Mouse (Mus musculus) gastrocnemius, postnatal 14 days (tissue): ENCODE data around the gene Tln1. TPM values are rescaled to one million over a fixed set of nuclear protein-coding genes. Genes with fewer than 3 reads are reported as not detected.
"Not testable (repeated sequence)": the region's sequence is repeated elsewhere in the genome, so short reads cannot be mapped to it uniquely, and the experiment has no call there.

ENCODE experiments used
- DNase-seq: peaks from one replicate; pipeline ENCODE4 v3.0.0; 2021; ENCODE audit warnings: mixed read lengths
- intact Hi-C: fragments of 180-260 bp; cut with DNase I; formaldehyde crosslinking; loops from one replicate; pipeline ENCODE4 v1.15.1; 2025; ENCODE audit warnings: low total_unique reads
- total RNA-seq, 2 experiments: library from RNA; stranded (reverse); gene quantifications; 2 replicates each; pipeline ENCODE4 v1.2.3; 2021

Gene Tln1
- total RNA-seq, 2 experiments from 2014 or later = 67.6 to 77.4 TPM

DNA sequence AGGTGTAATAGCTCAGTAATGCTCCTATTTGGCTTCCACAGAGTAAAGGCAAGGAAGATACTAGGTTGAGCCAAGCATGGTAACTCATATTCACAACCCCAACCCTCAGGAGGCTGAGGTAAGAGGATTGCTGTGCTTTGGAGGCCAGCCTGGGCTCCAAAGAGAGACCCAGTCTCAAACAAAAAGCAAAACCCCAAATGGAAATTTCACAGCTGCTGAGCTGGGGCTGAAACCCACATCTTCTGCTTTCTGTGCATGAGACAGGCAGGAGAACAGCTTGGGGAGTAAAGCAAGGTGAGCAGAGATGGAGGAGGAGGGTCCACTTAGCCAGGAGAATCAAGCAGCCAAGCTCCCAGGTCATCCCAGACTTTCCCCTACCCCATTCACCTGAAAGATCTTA lies 8.6 kb downstream of the Tln1 start:
- intact Hi-C loops = no loop called here

DNA sequence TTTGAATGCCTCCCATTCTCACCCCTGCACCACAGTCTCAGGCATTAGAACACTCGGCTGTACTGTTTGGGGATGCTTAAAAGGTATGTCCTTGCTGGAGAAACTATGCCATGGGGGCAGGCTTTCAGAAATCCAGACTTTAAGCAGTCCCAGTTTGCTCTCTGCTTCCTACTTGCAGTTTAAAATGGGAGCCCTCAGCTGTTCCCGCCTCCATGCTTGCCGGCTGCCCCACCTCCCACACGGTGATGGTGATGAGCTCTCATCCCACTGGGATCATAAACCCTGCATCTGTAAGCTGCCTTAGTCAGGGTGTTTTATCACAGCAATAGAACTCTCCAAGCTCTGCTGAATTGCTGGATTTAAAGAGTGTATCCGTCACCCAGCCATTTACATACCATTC lies 10.1 kb downstream of the Tln1 start:
- intact Hi-C loops = no loop called here
- DNase-seq = no peak

More for the DNA sequence above, 8.6 kb downstream of the Tln1 start:
- no peak for DNase-seq

DNA sequence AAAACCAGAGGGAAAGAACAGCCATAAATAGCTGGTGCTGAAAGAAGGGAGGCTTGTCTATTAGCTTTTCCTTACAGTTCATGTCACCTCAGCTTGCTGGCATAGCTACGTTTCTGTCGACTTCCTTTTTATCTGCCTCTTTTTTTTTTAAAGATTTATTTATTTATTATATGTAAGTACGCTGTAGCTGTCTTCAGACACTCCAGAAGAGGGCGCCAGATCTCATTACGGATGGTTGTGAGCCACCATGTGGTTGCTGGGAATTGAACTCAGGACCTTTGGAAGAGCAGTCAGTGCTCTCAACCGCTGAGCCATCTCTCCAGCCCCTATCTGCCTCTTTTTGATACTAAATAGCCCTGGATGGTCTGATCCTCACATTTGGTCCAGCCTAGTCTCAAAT lies 10.6 kb downstream of the Tln1 start:
- DNase-seq, intact Hi-C loops: not testable (repeated sequence)

DNA sequence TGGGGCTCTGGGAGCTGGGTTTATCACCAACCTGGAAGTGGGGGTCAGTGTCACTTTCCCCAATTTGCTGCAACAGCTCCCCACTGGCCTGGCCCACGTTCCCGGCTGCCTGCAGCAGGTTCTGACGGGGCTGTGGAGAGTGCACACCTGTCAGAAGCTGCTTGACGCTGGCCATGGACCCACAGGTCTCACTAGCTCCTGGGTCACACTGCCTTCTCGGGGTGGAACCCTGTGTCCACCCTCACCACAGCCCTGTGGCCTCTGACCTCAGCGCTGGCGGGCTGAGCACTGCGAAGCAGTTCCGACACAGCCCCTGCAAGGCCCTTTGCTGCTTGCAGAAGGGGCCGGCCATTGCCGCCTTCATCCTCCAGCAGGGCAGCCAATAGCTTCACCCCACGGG lies 13.4 kb downstream of the Tln1 start:
- intact Hi-C loops = no loop called here
- DNase-seq = no peak

DNA sequence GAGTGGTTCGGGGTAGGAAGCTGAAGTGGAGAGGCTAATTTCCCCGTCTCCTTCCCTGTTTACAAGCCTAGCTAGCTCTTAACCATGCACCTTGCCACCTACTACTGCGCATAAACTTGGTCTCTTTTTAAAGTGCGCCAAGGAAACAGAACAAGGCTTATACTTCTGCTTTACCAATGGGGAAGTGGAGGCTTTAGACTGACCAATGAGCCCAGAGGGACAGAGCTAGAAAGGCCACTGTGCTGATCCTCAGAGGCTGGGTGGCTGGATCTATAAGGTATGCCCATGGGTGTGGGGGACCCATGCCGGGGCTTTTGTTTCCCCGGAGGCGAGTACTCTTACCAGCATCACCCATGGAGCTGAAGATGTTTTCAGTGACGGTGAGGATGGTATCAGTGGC lies 15.3 kb downstream of the Tln1 start:
- intact Hi-C loops = no loop called here
- DNase-seq = no peak

DNA sequence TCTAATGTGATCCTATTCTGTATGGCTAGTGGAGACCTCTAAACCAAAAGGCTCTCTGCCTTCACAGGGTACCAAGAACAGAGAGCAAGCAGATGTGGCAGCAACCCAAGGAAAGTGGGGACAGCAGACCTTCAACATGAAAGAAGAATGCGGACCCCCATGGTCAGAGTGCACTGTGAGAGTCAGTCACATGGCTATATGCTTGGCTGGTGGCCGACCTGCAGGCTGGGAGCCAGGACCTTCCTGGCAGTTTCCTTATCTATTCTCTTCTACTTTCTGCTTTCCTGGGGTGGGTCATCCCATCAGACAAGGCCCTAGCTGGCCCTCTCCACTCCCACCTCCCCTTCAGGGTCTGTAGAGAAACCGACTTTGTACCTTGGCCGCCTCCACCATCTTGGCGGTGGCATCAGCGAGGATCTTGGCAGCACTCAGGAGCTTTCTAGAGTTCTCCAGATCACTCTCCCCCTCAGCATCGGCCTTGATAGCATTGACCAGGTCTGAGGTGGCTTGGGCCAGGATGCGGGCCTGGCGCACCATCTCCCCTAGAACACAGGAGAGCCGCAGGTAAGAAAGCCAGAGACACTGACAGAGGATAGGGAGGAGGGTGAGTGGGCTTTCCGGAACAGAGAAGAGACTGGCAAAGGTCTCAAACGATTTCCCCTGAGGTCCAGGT lies 16.0 kb downstream of the Tln1 start:
- DNase-seq = no peak
- intact Hi-C loops = no loop called here

DNA sequence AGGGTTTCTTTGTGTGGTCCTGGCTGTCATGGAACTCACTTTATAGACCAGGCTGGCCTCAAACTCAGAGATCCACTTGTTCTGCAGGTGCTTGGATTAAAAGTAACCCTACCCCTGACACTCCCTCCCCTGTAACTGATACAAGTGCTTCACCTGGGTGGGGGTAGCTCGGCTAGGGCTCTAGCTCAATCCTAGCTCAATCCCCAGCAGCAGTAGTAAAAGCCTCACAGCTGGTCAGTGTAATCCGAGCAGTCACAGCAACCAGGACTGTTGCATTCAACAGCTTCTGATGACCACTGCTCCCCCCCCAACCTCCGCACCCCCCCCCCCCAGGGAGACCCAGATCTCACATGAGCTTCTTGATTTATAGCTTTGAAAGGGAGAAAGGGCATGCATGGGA lies 20.4 kb downstream of the Tln1 start:
- DNase-seq = no peak

DNA sequence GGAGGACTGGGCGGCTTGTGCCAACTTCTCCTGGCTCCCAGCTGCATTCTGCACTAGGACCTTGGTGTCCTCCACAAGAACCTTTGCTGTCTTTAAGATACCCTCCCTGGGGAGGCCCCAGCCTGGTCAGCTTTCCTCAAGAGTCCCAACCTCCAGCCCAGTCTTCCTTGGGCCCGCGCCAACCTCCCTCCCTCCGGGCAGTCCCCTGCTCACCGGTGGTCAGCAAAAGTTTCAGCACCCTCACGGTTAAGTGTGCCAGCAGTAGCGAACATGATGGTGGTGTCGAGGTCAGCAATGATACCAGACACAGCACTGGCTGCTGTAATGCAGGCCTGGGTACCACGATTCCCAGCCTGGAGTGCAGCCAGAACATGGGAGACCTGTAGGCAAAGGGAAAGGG lies 26.5 kb downstream of the Tln1 start:
- intact Hi-C loops = no loop called here
- no peak for DNase-seq

More for the DNA sequence above, 20.4 kb downstream of the Tln1 start:
- intact Hi-C loops = no loop called here

DNA sequence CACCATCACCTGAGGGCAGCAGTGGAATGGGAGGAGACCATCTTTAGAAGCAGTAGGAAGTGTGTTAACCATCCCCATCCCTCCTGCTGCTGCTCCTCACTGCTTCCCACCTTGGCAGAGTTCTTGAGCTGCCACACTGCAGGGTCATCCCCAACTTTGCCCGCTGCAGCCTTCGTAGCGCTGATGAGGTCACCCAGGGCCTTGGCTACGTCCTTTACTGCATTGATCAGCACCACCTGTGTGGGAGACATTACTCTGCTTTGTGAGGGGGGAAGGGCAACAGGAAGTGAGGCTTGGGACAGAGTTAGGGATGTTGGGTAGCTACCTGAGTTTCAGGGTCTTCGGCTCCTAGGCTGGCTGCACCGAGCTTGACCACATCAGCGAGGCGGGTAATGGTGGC lies 26.9 kb downstream of the Tln1 start:
- intact Hi-C loops = no loop called here
- no peak for DNase-seq

DNA sequence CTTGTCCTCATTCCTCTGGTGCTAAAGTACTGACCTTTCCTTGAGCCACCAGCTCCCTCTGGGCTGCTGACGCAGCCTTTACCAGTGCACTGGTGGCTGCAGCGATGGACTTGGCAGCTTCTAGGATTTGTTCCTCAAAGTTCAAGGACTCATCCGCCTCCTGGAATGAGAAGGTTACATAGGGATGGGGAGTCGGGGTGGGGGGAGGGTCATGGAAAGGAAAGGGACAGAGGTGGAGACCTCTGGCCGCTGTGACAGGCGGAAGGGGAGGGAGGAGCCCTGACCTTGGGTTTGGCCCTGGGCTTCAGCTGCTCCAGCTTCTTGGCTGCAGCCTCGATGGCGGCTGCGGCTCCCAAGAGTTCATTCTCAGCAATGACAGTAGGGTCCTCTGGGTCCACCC lies 29.2 kb downstream of the Tln1 start:
- intact Hi-C loops = loop anchor here (5.0 kb wide), 1 partner anchor 94 kb away; no protein-coding TSS in a partner anchor
- DNase-seq = no peak

DNA sequence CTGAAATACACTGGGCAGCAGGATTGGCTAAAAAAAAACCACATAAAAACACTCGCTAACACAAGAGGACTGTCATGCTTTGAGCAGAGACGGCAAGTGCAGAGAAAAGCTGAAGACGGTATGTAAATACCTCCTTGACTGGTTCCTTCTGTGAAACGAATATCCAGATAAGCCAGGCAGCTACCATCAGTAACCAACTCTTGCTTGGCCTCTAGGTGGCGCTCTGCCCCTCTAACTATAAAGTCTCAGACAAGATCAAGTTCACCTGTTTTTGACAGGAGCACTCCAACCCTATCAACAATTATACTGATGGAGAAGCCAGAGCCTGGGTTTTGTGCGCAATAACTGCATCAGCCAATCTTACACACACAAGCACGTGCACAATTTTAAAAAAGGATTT lies 31.9 kb downstream of the Tln1 start:
- peak; percentile 77 for DNase-seq
- intact Hi-C loops = loop anchor here (5.0 kb wide), 1 partner anchor 97 kb away; no protein-coding TSS in a partner anchor

DNA sequence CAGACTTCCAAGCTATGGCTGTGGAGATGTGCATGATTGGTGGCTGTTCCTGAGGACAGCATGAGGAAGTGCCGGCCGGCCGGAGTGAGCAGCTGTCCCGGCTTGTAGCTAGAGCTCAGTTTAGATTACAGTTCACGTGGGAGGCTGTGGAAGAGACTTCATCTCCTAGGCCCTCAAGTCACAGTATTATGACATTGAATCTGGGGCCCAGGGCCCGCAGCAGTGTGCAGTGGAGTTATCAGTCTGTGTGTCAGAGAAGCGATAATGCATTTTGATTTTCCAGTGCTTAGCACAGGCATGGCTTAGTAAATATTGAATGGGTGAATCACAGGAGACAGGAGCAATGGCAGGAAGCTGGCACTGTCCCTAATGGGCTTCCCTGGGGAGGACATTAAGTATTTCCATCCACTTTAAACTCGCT lies 32.4 kb downstream of the Tln1 start:
- DNase-seq = peak; percentile 29
- intact Hi-C loops = loop anchor here (5.0 kb wide), 1 partner anchor 97 kb away; no protein-coding TSS in a partner anchor

DNA sequence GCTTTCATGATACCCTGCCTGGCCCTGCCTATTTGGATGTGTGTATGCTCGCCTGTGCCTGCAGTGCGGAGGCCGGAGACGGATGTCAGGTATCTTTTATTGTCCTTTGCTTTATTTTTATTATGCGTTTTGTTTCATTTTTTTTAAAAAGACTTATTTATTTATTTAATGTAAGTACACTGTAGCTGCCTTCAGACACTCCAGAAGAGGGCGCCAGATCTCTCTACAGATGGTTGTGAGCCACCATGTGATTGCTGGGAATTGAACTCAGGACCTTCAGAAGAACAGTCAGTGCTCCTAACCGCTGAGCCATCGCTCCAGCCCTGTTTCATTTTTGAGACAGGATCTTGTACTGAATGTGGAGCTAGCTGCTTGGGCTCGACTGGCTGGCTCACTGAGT lies 34.0 kb downstream of the Tln1 start:
- DNase-seq = no peak
- intact Hi-C loops = no loop called here

DNA sequence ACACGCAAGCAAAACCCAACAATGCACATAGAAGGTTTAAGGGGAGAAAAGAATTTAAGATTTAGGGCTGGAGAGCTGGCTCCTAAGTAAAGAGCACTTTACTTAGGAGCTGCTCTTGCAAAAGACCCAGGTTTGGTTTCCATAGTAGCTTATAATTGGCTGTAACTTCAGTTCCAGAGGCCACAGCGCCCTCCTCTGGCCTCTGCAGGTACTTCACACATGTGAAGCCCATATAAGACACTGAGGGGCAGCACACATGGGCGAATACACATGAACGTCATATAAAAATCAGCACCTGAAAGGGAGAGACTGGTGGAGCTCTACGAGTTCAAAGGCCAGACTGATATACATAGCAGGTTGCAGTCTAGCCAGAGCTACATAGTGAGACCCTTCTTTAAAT lies 34.6 kb downstream of the Tln1 start:
- intact Hi-C loops = no loop called here
- DNase-seq = no peak

DNA sequence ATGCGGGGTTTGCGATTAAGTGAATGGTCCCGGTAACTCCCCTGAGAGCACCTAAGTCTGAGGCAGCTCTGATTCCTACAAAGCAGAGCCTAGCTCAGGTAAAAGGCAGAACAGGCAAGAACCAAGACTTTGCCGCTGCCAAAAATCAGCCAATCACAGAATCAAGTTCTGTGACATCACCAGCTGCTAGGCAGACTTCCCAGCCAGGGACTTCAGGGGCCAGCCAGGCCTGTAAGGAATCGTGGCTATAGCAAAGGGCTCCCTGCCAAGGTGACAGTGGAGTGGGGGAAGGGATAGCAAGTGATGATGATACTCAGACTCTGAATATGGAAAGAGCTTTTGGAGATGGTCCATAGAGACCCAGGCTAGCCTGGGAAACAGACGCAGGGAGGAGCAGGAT lies 42.5 kb downstream of the Tln1 start:
- intact Hi-C loops = no loop called here

DNA sequence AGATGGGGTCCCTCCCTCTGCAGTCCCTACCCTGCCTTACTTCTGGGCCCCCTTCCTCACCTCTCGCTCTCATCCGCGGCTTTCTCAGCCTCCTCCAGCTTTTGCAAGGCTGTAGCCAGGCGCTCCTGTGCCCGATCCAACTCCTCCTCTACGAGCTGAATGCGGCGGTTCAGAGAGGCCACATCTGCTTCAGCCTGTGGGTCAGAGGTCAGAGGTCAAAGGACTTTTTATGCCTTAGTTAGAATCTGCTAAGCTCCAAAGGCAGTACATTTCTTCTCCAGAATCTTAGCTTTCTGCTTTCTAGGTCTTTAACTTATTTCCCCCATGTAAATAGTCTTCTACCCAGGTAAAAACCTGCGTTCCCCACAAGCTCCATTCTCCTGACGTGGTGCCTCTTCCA lies 42.9 kb downstream of the Tln1 start:
- DNase-seq = no peak
- intact Hi-C loops = no loop called here

More for the DNA sequence above, 42.5 kb downstream of the Tln1 start:
- DNase-seq = peak; percentile 87

DNA sequence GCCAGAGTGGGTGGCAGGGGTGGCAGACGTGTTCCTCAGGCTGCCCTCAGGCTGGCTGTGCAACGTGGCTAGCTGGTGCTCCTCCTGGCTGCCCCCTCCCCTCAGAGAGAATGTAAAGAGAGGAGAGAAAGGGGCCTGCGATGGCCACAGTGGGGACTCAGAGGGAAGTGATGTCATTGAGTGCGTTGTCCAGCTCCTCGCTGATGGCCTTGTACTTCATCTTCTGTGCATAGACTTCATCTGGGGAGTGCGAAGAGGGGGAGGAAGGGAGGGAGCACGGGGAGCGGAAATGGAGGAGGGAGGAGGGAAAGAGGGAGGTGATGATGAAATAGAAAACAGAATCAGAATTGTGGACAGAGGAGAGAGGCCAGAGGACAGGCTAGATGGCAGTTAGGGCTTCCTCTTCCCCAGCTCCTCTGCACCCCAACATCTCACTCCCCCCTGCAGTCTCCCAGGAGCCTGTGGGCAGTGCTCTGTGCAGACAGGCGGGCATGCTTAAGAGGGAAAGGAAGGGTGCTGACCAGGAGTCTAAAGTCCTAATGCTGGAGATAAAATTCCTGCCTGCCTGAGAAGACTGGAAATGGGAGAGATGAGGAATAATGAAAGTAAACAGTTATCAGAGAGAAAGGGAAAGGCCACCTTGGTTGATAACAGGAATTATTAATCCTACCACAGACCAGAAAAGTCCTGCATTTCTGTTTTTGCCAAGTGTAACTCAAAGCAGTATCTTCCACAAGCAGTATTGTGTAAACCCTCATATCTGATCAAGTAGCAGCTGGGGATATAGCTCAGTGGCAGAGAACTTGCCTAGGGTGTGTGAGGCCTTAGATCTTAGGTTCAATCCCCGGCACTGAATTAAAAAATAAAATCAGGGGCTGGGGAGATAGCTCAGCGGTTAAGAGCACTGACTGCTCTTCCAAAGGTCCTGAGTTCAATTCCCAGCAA lies 46.5 kb downstream of the Tln1 start:
- DNase-seq = no peak
- intact Hi-C loops = no loop called here

DNA sequence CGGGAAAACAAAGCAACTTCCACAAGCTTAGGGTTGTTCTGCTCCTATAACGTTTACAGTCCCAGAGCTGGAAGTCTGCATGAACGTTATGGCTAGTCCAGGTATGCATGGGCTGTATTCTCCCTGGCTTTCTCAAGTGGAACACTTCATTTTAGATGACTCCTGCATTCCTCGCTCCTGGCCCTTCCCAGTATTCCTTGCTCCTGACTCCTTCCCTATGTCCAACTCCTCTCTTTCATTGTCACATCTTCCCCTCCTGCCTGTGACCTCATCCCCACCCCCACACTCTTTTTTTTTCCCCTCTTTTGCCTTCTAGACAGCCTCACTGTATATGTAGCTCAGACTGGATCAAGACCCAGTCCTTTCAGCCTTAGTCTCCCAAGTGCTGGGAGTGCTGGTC lies 48.7 kb downstream of the Tln1 start:
- no peak for DNase-seq
- intact Hi-C loops = no loop called here

DNA sequence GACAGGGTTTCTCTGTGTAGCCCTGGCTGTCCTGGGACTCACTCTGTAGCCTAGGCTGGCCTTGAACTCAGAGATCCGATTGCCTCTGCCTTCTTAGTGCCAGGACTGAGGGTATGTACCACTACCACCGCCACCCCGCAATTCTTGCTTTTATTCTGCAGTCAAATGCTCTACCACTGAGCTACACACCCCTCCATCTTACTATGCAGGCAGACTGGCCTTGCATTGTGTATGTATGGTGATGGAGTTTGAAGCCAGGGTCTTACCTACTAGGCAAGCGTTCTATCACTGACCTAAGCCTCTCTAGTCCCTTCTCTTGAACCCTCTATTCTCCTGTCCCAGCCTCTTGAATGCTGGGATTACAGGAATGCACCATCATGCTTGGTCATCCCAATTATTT lies 49.2 kb downstream of the Tln1 start:
- intact Hi-C loops = no loop called here
- no peak for DNase-seq

DNA sequence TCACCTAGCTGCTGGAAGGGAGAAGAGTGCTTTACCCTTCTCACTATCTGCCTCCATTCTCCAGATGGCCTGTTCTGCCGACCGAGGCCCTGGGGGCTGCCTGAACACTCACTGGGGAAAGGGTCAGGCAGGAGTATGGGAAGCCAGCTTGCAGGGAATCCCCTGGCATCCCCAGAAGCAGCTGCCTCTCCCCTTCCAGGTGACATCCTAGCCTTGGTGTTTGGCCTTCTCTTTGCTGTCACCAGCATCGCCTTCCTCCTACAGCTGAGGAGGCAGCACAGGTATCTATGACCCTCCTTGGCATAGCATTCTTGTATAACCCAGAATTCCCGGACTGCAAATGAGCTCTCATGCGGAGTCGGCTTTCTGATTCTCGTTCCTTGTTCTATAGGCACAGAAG lies 49.8 kb downstream of the Tln1 start:
- intact Hi-C loops = no loop called here
- DNase-seq = no peak
